Mouse (Mus musculus): Measurements from ENCODE around the gene Cep295.

DNA sequence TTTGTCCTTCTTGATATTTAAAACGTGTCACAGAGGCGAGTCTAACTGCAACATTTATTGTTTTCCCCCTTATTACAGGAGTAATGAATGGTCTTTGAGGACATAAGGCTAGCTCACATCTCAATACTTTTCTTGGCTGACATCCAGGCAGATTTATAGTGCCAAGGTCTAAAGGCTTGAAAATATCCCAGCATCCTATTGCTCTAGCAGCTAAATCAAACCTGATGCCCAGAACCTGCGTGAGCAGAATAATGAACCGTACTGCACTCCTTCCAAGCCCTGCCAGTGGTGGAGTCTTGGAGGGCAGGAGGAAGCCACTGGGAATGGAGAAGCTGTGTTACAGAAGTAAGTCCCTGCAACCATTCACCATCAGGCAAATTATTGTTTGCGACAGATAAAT is 26.7 kb upstream of the Cep295 start:
- TF ChIP-seq CTCF (IDR thresholded peaks at IDR 0.05; ENCODE audit: extremely low read depth, insufficient read depth, insufficient read length, insufficient replicate concordance) (no peak), POLR2A (IDR thresholded peaks at IDR 0.05; ENCODE audit: low read depth, low read length) (no peak)
